Comparison of ENCODE assay signal across 16 mouse cellular contexts in the genomic region with DNA sequence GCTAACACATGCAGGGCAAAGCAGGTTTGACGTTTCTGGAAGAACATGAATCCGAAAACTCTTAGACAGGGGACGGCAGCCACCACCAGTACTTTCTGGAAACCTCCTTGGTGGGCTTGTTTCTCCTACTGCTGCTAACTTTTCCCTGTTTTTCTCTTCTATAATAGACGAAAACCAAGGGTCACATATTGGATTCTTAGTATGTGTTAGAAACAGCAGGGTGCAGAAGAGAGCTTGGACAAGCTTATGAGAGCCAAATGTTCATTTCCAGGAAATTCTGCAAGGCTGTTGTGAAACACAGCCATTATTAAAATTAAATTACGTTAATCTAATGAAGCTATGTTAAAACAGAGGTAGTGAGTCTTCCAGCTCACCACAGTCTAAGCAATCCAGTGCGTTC.
"Had no signal": no experiment of that assay in that cellular context is flagged by ENCODE, and none has a peak within 500 bp of the region (broad histone marks: within the 10 kb centered on the region; RNA-seq: fewer than 3 reads in every experiment).

No protein-coding gene starts in this region.

- H3K36me3 ChIP-seq: liver, embryonic 13.5 days; liver, embryonic 15.5 days; midbrain, embryonic 12.5 days; neural tube, embryonic 12.5 days; stomach, embryonic 15.5 days had no signal

- H3K9me3 ChIP-seq: liver, embryonic 13.5 days; liver, embryonic 15.5 days; stomach, embryonic 15.5 days had no signal

- H3K9ac ChIP-seq: liver, embryonic 13.5 days; liver, embryonic 15.5 days; liver, postnatal 0 days; lung, embryonic 14.5 days; midbrain, embryonic 12.5 days; neural tube, embryonic 12.5 days; stomach, embryonic 15.5 days had no signal

- H3K4me2 ChIP-seq: liver, embryonic 13.5 days; liver, embryonic 15.5 days; lung, embryonic 14.5 days; midbrain, embryonic 12.5 days; neural tube, embryonic 12.5 days; stomach, embryonic 15.5 days had no signal

- H3K4me3 ChIP-seq: liver, embryonic 13.5 days; liver, embryonic 15.5 days; megakaryocyte, embryonic 14.5 days; midbrain, embryonic 12.5 days; neural tube, embryonic 12.5 days; stomach, embryonic 15.5 days had no signal

- ATAC-seq: liver, postnatal 0 days had no signal

- H3K27me3 ChIP-seq: liver, embryonic 13.5 days; liver, embryonic 15.5 days; midbrain, embryonic 12.5 days; neural tube, embryonic 12.5 days; stomach, embryonic 15.5 days had no signal

- H3K27ac ChIP-seq: liver, embryonic 13.5 days; liver, embryonic 15.5 days; macrophage; midbrain, embryonic 12.5 days; neural tube, embryonic 12.5 days; stomach, embryonic 15.5 days had no signal

- H3K4me1 ChIP-seq: liver, embryonic 13.5 days; liver, embryonic 15.5 days; neural tube, embryonic 12.5 days; stomach, embryonic 15.5 days had no signal

- DNase-seq: liver, embryonic 13.5 days; liver, postnatal 0 days; lung, embryonic 14.5 days; lung, postnatal 14 days; lung, postnatal 36 days; midbrain, embryonic 14.5 days; right cerebral cortex, postnatal 14 days; thymus, adult 18-20 months; thymus, postnatal 14 days; thymus, postnatal 36 days had no signal
